In the genomic region with DNA sequence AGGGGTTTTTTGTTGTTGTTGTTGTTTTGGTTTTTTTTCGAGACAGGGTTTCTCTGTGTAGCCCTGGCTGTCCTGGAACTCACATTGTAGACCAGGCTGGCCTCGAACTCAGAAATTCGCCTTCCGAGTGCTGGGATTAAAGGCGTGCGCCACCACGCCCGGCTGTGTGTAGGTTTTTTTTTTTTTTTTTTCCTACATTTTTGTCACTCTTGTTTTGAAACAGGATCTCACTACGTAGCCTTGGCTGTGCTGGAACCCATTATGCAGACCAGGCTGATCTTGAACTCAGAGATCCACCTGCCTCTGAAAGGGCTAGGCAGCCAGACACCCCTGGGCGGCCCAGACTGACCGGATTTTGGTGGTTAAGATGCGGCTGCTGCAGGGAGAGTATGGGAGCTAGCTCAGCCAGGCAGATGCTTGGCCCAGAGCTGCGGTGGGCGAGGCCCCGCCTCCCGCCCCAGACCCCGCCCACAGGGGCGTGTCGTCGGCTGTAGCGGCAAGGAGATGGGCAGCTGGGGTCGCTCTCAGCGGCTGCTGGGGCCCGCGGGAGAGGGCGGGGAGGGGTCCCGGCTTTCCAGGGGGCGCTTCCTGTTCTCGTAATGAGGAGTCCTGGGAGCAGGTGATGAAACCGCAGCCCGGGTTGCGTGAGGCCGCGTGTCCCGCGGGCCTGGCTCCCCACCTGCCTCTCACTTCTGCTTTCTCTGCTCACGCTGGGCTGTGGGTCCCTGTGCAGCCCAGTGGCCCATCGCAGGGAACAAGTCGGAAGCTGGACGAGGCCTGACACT, we compare ENCODE assay signal across 8 mouse cellular contexts. TPM values are rescaled to one million over a fixed set of nuclear protein-coding genes. Genes with fewer than 3 reads are reported as not detected.
A peak's percentile ranks its signal among the peaks of the same experiment; 100 is the strongest.
DNase-seq lines count a peak whose midpoint lies in the region; ATAC-seq and TF ChIP-seq lines count a peak whose summit lies in the region.

No protein-coding gene starts in this region.

- H3K4me1 ChIP-seq in cerebellum, adult 2 months (ENCODE audit: control insufficient read depth, insufficient read depth, low read length): no peaks in the 10 kb centered on the region

- peak; percentile 86 to 91 for ATAC-seq in hematopoietic stem cell, adult 5-6 weeks (replicated peaks in 1 of 2; ENCODE audit: insufficient read depth in 1 of 2, low FRiP score in 2 of 2, low TSS enrichment in 1 of 2, low read depth in 1 of 2, poor library complexity in 2 of 2, severe bottlenecking in 2 of 2)
- ATAC-seq in megakaryocyte, adult 5-6 weeks (ENCODE audit: poor library complexity, severe bottlenecking): peak; percentile 97

- TF ChIP-seq POLR2A in cerebellum, adult 2 months (IDR thresholded peaks at IDR 0.05; ENCODE audit: borderline replicate concordance, insufficient read depth, low read length): no peak

- no peaks in the 10 kb centered on the region for H3K27me3 ChIP-seq in cerebellum, adult 2 months (ENCODE audit: control insufficient read depth, insufficient read depth, low read length)

- 12% methylated on average over 39 of the region's 40 CpGs for WGBS in cerebellum, adult 2 months

- DNase-seq in Muller cell, postnatal 12 days (ENCODE audit: inconsistent ontology term): peak; percentile 89
- DNase-seq in cerebellum, adult 2 months: peak; percentile 41 to 43
- peak; percentile 71 for DNase-seq in forelimb bud, embryonic 11.5 days (ENCODE audit: low read depth, low spot score)
- DNase-seq in layer of hippocampus, postnatal 25 days (ENCODE audit: extremely low spot score in 1 of 2, low spot score in 1 of 2): peak; percentile 37 to 49
- peak; percentile 68 for DNase-seq in right cerebral cortex, adult 18-20 months
- DNase-seq in urinary bladder, postnatal 36 days (ENCODE audit: low spot score in 2 of 2): peak; percentile 46 to 54

- no peak overlapping the region for H3K27ac ChIP-seq in cerebellum, adult 2 months (ENCODE audit: insufficient read depth, low read length)

- no peak for TF ChIP-seq CTCF in cerebellum, adult 2 months (IDR thresholded peaks at IDR 0.05; ENCODE audit: borderline replicate concordance, insufficient read depth, low read depth, low read length)

- H3K4me3 ChIP-seq in cerebellum, adult 2 months (replicated peaks; ENCODE audit: insufficient read depth, low read depth, low read length): peak overlapping the region; percentile 46

RNA-seq across cellular contexts. Expression of a gene that starts 13.9 kb away (rescaled TPM):
- 61.4 and 66.0 TPM in 2 replicates for polyA plus RNA-seq in cerebellum, adult 2 months (2012; rRNA removed)
- total RNA-seq in hematopoietic stem cell, adult 5-6 weeks (2017): 10.8 and 17.1 TPM in 2 replicates
- 10 to 100 TPM; 48.7 to 59.9 TPM for total RNA-seq in layer of hippocampus, postnatal 25 days (2021)
- 7.4 and 7.8 TPM in 2 replicates for total RNA-seq in megakaryocyte, adult 5-6 weeks (2015)
- total RNA-seq in megakaryocyte, adult 5-6 weeks (2017): 3.9 and 8.5 TPM in 2 replicates

RNA-seq across cellular contexts. Expression of a gene that starts 18.8 kb away (rescaled TPM):
- 0.38 and 0.43 TPM in 2 replicates for polyA plus RNA-seq in cerebellum, adult 2 months (2012; rRNA removed)
- total RNA-seq in hematopoietic stem cell, adult 5-6 weeks (2017): 0.25 TPM in 1 of 2 replicates, not detected in the other
- total RNA-seq in layer of hippocampus, postnatal 25 days (2021): not detected
- 0.39 TPM in 1 of 2 replicates, not detected in the other for total RNA-seq in megakaryocyte, adult 5-6 weeks (2015)
- not detected in 2 replicates for total RNA-seq in megakaryocyte, adult 5-6 weeks (2017)

RNA-seq across cellular contexts. Expression of a gene that starts 19.0 kb away (rescaled TPM):
- 98.9 and 101 TPM in 2 replicates for polyA plus RNA-seq in cerebellum, adult 2 months (2012; rRNA removed)
- total RNA-seq in hematopoietic stem cell, adult 5-6 weeks (2017): 39.0 and 43.0 TPM in 2 replicates
- 10 to 100 TPM; 47.0 to 47.5 TPM for total RNA-seq in layer of hippocampus, postnatal 25 days (2021)
- total RNA-seq in megakaryocyte, adult 5-6 weeks (2015): 35.3 and 51.3 TPM in 2 replicates
- 32.2 and 35.8 TPM in 2 replicates for total RNA-seq in megakaryocyte, adult 5-6 weeks (2017)

RNA-seq across cellular contexts. Expression of a gene that starts 19.3 kb away (rescaled TPM):
- 24.8 and 27.5 TPM in 2 replicates for polyA plus RNA-seq in cerebellum, adult 2 months (2012; rRNA removed)
- total RNA-seq in hematopoietic stem cell, adult 5-6 weeks (2017): 6.8 and 22.8 TPM in 2 replicates
- total RNA-seq in layer of hippocampus, postnatal 25 days (2021): 10 to 100 TPM; 11.8 to 12.0 TPM
- 13.6 and 16.3 TPM in 2 replicates for total RNA-seq in megakaryocyte, adult 5-6 weeks (2015)
- 12.5 and 14.5 TPM in 2 replicates for total RNA-seq in megakaryocyte, adult 5-6 weeks (2017)

RNA-seq across cellular contexts. Expression of a gene that starts 27.1 kb away (rescaled TPM):
- 19.9 and 20.9 TPM in 2 replicates for polyA plus RNA-seq in cerebellum, adult 2 months (2012; rRNA removed)
- total RNA-seq in hematopoietic stem cell, adult 5-6 weeks (2017): 11.4 and 13.9 TPM in 2 replicates
- 10 to 100 TPM; 25.5 to 29.8 TPM for total RNA-seq in layer of hippocampus, postnatal 25 days (2021)
- total RNA-seq in megakaryocyte, adult 5-6 weeks (2015): 19.5 and 25.6 TPM in 2 replicates
- total RNA-seq in megakaryocyte, adult 5-6 weeks (2017): 4.7 and 7.1 TPM in 2 replicates
